Mouse (Mus musculus): ENCODE measurements around the gene Isoc2b. TPM values are rescaled to one million over a fixed set of nuclear protein-coding genes. Genes with fewer than 3 reads are reported as not detected.
A peak's percentile ranks its signal among the peaks of the same experiment; 100 is the strongest.
"Not testable (repeated sequence)": the region's sequence is repeated elsewhere in the genome, so short reads cannot be mapped to it uniquely, and the experiment has no call there.

Isoc2b gene
- polyA plus RNA-seq, 1 experiment from 2014 or later, result 16.7 TPM

DNA sequence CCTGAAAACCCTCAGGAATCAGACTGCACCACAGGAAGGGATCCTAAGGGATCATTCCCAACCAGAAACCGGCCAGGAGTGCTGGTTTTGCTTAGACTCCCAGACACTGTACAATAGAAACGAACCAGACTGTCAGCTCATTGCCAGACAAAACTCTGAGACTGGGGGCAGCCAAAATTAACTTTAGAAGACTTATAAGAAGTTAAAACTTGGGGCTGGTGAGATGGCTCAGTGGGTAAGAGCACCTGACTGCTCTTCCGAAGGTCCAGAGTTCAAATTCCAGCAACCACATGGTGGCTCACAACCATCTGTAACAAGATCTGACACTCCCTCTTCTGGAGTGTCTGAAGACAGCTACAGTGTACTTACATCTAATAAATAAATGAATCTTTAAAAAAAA, 9.1 kb downstream of the Isoc2b start:
- ATAC-seq (ENCODE audit: insufficient read depth, low FRiP score); H3K4me2 ChIP-seq (ENCODE audit: low read depth, low read length); H3K27me3 ChIP-seq (ENCODE audit: control insufficient read depth, insufficient read depth, low read length); H3K27ac ChIP-seq (ENCODE audit: low read length); H3K4me3 ChIP-seq (replicated peaks; ENCODE audit: low read length); H3K4me1 ChIP-seq (ENCODE audit: control insufficient read depth, insufficient read depth, low read length); H3K36me3 ChIP-seq (ENCODE audit: control insufficient read depth, insufficient read depth, low read length); H3K9ac ChIP-seq (ENCODE audit: low read length); H3K9me3 ChIP-seq (replicated peaks; ENCODE audit: control insufficient read depth, low read length): not testable (repeated sequence)
- WGBS, result 68% methylated on average over 3 of the region's 3 CpGs

- WGBS, result 31% methylated on average over 12 of the region's 12 CpGs
- peak; percentile 35 for ATAC-seq (ENCODE audit: insufficient read depth, low FRiP score)
- Histone ChIP-seq H3K9ac (ENCODE audit: low read length) (no peak overlapping the region), H3K9me3 (replicated peaks; ENCODE audit: control insufficient read depth, low read length) (no peaks in the 10 kb centered on the region), H3K27me3 (ENCODE audit: control insufficient read depth, insufficient read depth, low read length) (no peaks in the 10 kb centered on the region), H3K4me3 (replicated peaks; ENCODE audit: low read length) (no peak overlapping the region), H3K4me1 (ENCODE audit: control insufficient read depth, insufficient read depth, low read length) (no peaks in the 10 kb centered on the region), H3K4me2 (ENCODE audit: low read depth, low read length) (no peak overlapping the region), H3K36me3 (ENCODE audit: control insufficient read depth, insufficient read depth, low read length) (no peaks in the 10 kb centered on the region), H3K27ac (ENCODE audit: low read length) (peak overlapping the region; percentile 72; the same call in 1 of the 2 replicates)
Observed at GRCm38 (mm10) chr7:4859418-4859978, 10.6 kb downstream of the Isoc2b start.

DNA sequence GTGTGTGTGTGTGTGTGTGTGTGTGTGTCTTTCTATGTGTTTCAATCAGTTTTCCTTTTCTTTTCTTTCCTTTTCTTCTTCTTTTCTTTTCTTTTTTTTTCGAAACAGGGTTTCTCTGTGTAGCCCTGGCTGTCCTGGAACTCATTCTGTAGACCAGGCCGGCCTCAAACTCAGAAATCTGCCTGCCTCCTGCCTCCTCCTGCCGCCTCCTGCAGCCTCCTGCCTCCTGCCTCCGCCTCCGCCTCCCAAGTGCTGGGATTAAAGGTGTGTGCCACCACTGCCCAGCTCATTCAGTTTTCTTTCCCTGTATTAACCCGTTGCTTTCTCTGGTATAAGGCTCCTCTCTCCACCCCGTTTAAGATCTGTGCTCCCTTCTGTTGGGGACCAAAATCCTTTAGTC, 12.7 kb downstream of the Isoc2b start:
- no peaks in the 10 kb centered on the region for H3K9me3 ChIP-seq (replicated peaks; ENCODE audit: control insufficient read depth, low read length)
- no peak overlapping the region for H3K4me2 ChIP-seq (ENCODE audit: low read depth, low read length)
- H3K27ac ChIP-seq (ENCODE audit: low read length), result no peak overlapping the region
- no peaks in the 10 kb centered on the region for H3K36me3 ChIP-seq (ENCODE audit: control insufficient read depth, insufficient read depth, low read length)
- WGBS, result 66% methylated on average over 7 of the region's 7 CpGs
- ATAC-seq (ENCODE audit: insufficient read depth, low FRiP score), result no peak
- H3K9ac ChIP-seq (ENCODE audit: low read length), result no peak overlapping the region
- no peaks in the 10 kb centered on the region for H3K4me1 ChIP-seq (ENCODE audit: control insufficient read depth, insufficient read depth, low read length)
- no peaks in the 10 kb centered on the region for H3K27me3 ChIP-seq (ENCODE audit: control insufficient read depth, insufficient read depth, low read length)
- no peak overlapping the region for H3K4me3 ChIP-seq (replicated peaks; ENCODE audit: low read length)

- Histone ChIP-seq H3K4me2 (ENCODE audit: low read depth, low read length) (no peak overlapping the region), H3K27ac (ENCODE audit: low read length) (no peak overlapping the region), H3K4me1 (ENCODE audit: control insufficient read depth, insufficient read depth, low read length) (no peaks in the 10 kb centered on the region), H3K36me3 (ENCODE audit: control insufficient read depth, insufficient read depth, low read length) (no peaks in the 10 kb centered on the region), H3K9me3 (replicated peaks; ENCODE audit: control insufficient read depth, low read length) (no peaks in the 10 kb centered on the region), H3K27me3 (ENCODE audit: control insufficient read depth, insufficient read depth, low read length) (no peaks in the 10 kb centered on the region), H3K4me3 (replicated peaks; ENCODE audit: low read length) (no peak overlapping the region), H3K9ac (ENCODE audit: low read length) (no peak overlapping the region)
- WGBS, result 87% methylated on average over 9 of the region's 9 CpGs
- ATAC-seq (ENCODE audit: insufficient read depth, low FRiP score), result no peak
Observed at GRCm38 (mm10) chr7:4856508-4856907, 13.6 kb downstream of the Isoc2b start.

DNA sequence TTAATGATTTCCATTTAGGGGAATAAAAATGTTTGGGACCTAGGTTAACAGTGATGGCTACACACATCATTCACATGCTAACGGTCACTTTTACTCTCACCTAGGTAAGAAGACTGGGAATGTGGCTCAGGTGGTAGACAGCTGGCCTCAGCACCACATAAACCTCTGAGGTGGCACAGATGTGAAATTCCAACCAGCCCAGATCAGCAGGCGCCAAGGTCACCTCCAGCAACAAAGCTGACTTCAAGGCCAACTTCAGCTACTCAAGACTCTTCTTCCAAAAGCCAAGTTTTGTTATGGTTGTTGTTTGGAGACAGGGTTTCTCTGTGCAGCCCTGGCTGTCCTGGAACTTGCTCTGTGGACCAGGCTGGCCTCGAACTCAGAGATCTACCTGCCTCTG, 16.4 kb downstream of the Isoc2b start:
- no peaks in the 10 kb centered on the region for H3K9me3 ChIP-seq (replicated peaks; ENCODE audit: control insufficient read depth, low read length)
- H3K27ac ChIP-seq (ENCODE audit: low read length), result no peak overlapping the region
- no peak overlapping the region for H3K4me3 ChIP-seq (replicated peaks; ENCODE audit: low read length)
- 78% methylated on average over 3 of the region's 3 CpGs for WGBS
- H3K27me3 ChIP-seq (ENCODE audit: control insufficient read depth, insufficient read depth, low read length), result no peaks in the 10 kb centered on the region
- H3K4me2 ChIP-seq (ENCODE audit: low read depth, low read length), result no peak overlapping the region
- no peaks in the 10 kb centered on the region for H3K4me1 ChIP-seq (ENCODE audit: control insufficient read depth, insufficient read depth, low read length)
- ATAC-seq (ENCODE audit: insufficient read depth, low FRiP score), result no peak
- H3K9ac ChIP-seq (ENCODE audit: low read length), result no peak overlapping the region
- H3K36me3 ChIP-seq (ENCODE audit: control insufficient read depth, insufficient read depth, low read length), result no peaks in the 10 kb centered on the region

- Histone ChIP-seq H3K27me3 (ENCODE audit: control insufficient read depth, insufficient read depth, low read length) (no peaks in the 10 kb centered on the region), H3K36me3 (ENCODE audit: control insufficient read depth, insufficient read depth, low read length) (no peaks in the 10 kb centered on the region), H3K27ac (ENCODE audit: low read length) (no peak overlapping the region), H3K4me3 (replicated peaks; ENCODE audit: low read length) (no peak overlapping the region), H3K9ac (ENCODE audit: low read length) (no peak overlapping the region), H3K4me1 (ENCODE audit: control insufficient read depth, insufficient read depth, low read length) (no peaks in the 10 kb centered on the region), H3K9me3 (replicated peaks; ENCODE audit: control insufficient read depth, low read length) (no peaks in the 10 kb centered on the region), H3K4me2 (ENCODE audit: low read depth, low read length) (no peak overlapping the region)
- no peak for ATAC-seq (ENCODE audit: insufficient read depth, low FRiP score)
- WGBS, result 73% methylated on average over 8 of the region's 8 CpGs
Observed at GRCm38 (mm10) chr7:4851315-4851688, 18.8 kb downstream of the Isoc2b start.

DNA sequence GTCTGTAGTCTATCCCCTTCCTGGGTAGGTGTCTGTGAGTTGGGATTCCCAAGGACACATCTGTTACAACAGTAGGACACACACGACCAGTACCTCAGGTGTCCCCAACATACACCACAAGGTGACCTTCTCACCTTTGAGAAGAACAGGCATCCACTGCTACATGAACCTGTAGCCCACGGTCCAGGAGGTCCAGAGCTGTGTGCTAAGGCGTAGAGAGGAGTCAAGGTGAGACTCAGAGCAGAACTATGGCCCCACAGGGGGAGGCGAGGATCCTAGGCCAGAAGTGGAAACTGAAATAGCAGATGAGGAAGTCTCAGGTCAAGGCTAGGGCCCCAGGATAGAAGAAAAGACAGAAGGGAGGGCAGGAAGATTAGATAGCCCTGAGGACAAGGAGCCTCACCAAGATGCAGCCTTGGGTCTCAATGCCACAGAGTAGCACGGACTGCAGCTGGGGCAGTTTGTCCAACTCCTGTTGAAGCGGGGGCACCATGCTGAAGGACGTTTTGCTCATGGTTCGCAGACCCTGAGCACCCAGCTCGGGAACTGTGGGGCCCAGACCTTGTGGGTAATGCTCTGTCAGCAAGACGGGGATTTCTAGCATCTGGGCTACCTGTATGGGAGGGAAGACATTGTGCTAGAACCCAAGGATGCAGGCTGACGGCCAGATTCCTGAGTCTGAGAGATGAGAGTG, 19.3 kb downstream of the Isoc2b start:
- H3K4me3 ChIP-seq (replicated peaks; ENCODE audit: low read length), result no peak overlapping the region
- WGBS, result 74% methylated on average over 11 of the region's 11 CpGs
- H3K4me1 ChIP-seq (ENCODE audit: control insufficient read depth, insufficient read depth, low read length), result no peaks in the 10 kb centered on the region
- H3K9ac ChIP-seq (ENCODE audit: low read length), result no peak overlapping the region
- H3K36me3 ChIP-seq (ENCODE audit: control insufficient read depth, insufficient read depth, low read length), result no peaks in the 10 kb centered on the region
- no peaks in the 10 kb centered on the region for H3K9me3 ChIP-seq (replicated peaks; ENCODE audit: control insufficient read depth, low read length)
- H3K4me2 ChIP-seq (ENCODE audit: low read depth, low read length), result no peak overlapping the region
- ATAC-seq (ENCODE audit: insufficient read depth, low FRiP score), result no peak
- H3K27ac ChIP-seq (ENCODE audit: low read length), result no peak overlapping the region
- H3K27me3 ChIP-seq (ENCODE audit: control insufficient read depth, insufficient read depth, low read length), result no peaks in the 10 kb centered on the region

- WGBS, result 52% methylated on average over 9 of the region's 9 CpGs
- no peak overlapping the region for H3K4me3 ChIP-seq (replicated peaks; ENCODE audit: low read length)
- no peak overlapping the region for H3K4me2 ChIP-seq (ENCODE audit: low read depth, low read length)
- peaks cover 4% of the 10 kb centered on the region for H3K4me1 ChIP-seq (ENCODE audit: control insufficient read depth, insufficient read depth, low read length)
- H3K9me3 ChIP-seq (replicated peaks; ENCODE audit: control insufficient read depth, low read length), result no peaks in the 10 kb centered on the region
- H3K36me3 ChIP-seq (ENCODE audit: control insufficient read depth, insufficient read depth, low read length), result no peaks in the 10 kb centered on the region
- H3K9ac ChIP-seq (ENCODE audit: low read length), result no peak overlapping the region
- H3K27me3 ChIP-seq (ENCODE audit: control insufficient read depth, insufficient read depth, low read length), result peaks cover 7% of the 10 kb centered on the region; the same call in 1 of the 2 replicates
- no peak overlapping the region for H3K27ac ChIP-seq (ENCODE audit: low read length)
- no peak for ATAC-seq (ENCODE audit: insufficient read depth, low FRiP score)
Observed at GRCm38 (mm10) chr7:4849372-4849771, 20.7 kb downstream of the Isoc2b start.

DNA sequence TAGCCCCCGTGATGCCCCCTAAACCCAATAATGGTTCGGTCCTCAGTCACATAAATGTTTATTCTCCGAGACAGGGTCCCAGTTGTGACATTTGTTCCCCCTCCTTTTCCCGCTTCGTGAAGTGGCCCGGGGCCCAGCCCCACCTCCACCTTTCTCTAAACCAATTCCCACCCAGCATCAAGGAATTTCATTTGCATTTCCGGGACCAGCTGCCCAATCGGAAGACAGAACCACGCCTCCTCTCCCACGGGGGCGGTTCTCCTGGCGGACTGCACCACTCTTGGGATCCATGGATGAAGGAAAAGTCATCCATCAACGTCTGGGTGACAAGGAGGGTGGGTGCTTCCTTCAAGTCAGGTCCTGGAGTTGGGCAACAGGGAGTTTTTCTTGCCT, 25.1 kb downstream of the Isoc2b start:
- Histone ChIP-seq H3K9ac (ENCODE audit: low read length) (peak overlapping the region; percentile 50; the same call in 1 of the 2 replicates), H3K4me2 (ENCODE audit: low read depth, low read length) (peak overlapping the region; percentile 76), H3K4me3 (replicated peaks; ENCODE audit: low read length) (peak overlapping the region; percentile 43), H3K27me3 (ENCODE audit: control insufficient read depth, insufficient read depth, low read length) (peaks cover 32% of the 10 kb centered on the region), H3K27ac (ENCODE audit: low read length) (no peak overlapping the region), H3K4me1 (ENCODE audit: control insufficient read depth, insufficient read depth, low read length) (peaks cover 15% of the 10 kb centered on the region), H3K9me3 (replicated peaks; ENCODE audit: control insufficient read depth, low read length) (no peaks in the 10 kb centered on the region), H3K36me3 (ENCODE audit: control insufficient read depth, insufficient read depth, low read length) (no peaks in the 10 kb centered on the region)
- ATAC-seq (ENCODE audit: insufficient read depth, low FRiP score), result peak; percentile 78
- WGBS, result under 1% methylated on average over 13 of the region's 13 CpGs

All from stomach, embryonic 16.5 days (tissue).